Mouse (Mus musculus): ENCODE results near the gene Ly75.

The Ly75 gene

DNA sequence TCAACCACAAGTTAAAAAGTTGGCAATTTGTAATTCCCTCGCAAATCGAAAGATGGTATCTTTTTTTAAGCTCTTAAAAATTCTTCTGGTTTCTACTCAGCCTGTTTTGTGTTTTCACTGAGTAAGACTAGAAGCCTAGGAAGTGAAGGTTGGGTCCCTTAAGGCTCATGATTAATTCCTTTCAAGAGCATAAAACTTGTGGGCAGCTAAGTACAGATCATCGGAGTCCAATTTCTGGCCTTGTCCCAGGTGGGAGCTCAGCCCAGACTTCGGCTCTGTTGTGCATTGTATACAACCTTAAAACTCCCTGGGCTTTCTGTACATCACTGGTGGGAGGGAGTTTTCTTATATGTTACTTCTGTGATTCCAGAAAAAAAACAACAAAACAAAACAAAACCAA, 79.3 kb downstream of the Ly75 start:
- no peak for DNase-seq

- no peak for DNase-seq
Observed at GRCm38 (mm10) chr2:60299323-60299722, 83.8 kb downstream of the Ly75 start.

GRCm38 (mm10) chr2:60298266-60298665, 84.8 kb downstream of the Ly75 start:
- DNase-seq, result no peak

DNA sequence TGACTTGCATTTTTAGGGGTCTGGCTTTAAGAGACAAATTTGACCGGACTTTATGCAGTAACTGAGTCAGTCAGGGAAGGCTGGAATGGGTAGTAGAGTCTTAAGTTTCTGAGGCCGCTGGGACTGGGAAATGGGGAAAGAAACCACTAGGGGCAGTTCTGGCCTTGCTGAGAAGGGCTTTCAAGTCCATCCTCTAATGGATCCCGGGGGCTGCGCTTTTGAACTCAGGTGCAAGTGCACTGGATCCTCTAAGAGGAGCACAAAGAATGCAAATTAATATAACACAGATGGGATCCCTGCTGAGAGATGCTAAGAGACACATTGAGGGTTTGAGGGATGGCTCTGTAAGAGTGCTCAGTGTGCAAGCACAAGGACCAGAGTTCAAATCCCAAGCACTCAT, 91.7 kb downstream of the Ly75 start:
- no peak for DNase-seq

DNA sequence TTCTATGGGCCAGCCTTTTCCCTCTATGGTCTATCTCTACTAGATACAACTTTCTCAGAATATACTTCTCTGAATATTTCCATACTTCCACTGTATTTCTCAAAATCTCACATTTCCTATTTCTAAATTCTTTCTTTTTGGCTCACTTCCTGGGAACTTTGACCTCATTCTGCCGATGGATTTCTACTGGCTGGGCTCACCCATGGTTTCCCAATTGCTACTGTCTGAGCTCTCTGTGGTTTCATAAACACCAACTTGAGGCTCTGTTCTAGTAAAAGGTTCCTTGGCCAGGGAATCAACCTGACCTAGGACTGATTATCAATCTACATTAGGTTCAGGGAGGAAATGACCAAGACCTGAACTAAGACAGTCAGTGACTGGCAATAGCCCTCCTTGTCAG, 93.7 kb downstream of the Ly75 start:
- no peak for DNase-seq

- peak; percentile 9 for DNase-seq
Observed at GRCm38 (mm10) chr2:60288606-60289005, 94.5 kb downstream of the Ly75 start.

DNA sequence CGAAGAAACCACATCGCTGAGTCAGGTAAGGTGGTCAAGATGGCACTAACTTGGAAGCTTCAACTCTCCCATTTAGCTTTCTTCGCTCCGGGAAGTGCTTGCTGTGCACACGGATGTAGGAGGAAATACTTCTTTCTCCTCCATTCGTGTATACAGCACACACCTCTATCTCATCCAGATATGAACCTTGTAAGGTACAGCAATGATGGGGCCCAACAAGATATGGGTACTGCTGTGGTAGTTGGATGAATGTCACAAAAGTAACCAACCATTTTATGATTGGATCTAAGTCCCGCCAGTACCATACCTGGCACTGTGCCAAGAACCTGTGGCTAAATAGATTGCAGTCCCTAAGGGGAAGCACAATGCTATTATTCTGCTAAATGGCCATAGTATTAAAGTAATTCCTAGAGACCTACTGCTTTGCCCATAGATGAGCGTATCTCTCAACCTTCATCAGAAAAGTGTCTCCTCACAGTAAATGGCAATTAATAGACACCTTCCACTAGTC, 97.9 kb downstream of the Ly75 start:
- DNase-seq, result no peak

DNA sequence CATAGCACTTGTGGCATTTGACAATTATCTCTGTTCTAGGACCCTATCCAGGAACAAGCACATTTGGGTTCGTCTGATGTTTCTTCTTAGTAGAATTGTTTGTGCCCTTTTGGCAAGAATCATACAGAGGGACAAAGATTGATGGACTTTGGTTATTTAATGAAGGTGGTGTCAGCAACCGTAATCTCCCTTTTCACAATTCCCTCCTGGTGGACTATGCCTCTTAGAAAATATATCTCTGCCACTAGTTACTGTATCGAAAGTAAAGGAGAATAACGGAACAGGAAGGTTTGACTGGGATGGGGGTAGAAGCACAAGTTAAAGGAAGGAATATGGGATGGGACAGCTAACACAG, 98.7 kb downstream of the Ly75 start, which contains the start of gene Cd302:
Cd302 (minus strand) TSS at position 22 of the 355 bp plus-strand sequence.
- no peak for DNase-seq

DNA sequence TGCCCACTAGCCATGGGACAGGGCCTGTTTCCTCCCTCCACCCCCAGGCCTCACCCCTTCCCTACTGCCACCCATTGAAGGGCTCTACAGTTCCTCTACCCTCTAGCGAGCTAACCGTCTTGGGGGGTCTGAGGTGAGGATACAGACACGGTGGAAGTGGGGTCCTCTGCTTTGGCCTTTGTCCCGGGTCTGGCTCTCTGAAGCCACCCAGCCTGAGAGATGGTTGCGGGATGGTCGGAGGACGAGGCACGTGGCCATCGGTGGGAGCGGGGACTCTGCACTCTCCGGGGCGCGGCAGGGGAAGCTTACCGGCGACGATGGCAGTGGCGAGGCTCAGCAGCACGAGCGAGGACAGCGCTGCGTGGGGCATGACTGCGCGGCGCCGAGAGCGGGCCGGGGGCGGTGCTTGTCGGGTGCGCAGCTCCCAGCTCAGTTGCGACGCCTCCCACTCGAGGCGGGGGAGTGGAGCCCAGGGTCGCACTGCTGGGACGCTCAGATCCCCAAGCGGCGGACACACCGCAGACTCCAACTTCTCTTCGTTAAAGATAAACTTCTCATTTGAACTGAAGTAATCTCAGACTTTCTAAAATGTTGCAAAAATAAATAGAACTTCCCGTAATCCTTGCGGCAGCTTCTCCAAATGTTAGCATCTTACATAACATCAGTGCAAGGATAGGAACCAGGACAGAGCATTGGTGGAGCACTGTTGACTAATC, 99.2 kb downstream of the Ly75 start:
- DNase-seq, result peak; percentile 62

DNA sequence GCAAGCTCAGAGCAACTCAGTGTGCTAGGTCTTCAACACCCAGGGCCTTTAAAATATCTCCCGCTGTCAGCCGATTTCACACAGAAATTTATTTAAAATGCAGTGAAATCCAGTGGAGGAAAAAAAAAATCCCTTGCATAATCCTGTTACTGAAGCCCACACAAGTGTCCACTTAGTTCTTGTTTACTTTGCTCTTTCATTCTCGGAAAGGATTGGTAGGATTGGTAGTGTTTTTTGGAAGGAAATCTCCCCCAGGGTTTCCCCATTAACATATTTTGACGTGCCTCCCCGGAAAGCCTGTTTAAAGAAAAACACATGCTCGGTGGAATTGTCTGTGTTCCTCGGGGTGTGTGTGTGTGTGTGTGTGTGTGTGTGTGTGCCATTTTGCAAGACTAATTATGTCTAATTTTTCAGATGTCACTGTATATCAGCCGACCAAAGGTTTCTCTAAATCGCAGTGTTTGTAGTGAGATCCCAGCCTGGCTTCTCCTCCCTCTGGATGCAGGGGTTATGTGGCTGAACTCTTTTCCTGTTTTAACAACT, 99.8 kb downstream of the Ly75 start:
- no peak for DNase-seq

GRCm38 (mm10) chr2:60282625-60283024, 100.5 kb downstream of the Ly75 start:
- no peak for DNase-seq

DNA sequence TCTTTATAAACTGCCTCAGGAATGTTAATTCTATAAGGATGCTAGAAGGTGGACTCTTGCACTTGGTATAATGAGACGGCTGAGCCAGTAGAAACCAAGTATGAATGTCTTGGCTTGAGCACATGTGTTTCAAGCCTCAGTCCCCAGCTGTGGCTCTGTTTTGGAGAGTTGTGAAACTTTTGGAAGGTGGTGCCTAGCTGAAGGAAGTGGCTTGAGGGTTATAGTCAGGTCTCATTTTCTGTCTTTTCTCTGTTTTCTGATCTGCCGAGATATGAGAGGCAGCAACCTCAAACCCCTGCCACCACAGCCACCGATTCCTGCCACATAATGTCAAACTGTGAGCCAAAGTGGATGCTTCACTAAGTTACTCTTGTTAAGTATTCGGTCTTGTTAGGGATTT, 104.5 kb downstream of the Ly75 start:
- no peak for DNase-seq

DNA sequence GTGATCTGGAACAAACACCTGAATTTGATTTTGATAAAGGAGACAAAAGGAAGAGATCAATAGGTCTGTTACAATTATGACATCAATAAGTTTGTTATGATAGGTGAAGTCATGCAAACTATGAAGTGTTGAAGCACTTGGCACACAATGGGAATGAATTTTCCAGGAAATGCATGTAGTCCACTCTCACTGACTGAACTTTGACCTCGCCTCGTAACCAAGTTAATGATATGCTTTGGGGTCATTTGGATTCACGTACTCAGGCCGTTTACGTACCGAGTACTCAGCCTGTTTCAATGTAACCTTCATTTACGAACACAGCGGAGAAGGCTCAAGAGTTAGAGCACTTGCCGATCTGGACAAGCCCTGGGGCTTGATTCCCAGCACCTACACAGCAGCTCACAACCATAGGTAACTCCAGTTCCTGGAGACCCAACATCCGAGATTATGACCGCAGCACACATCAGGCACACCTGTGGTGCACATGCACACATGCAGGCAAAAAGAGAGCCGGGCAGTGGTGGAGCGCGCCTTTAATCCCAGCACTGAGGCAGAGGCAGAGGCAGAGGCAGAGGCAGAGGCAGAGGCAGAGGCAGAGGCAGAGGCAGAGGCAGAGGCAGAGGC, 113.1 kb downstream of the Ly75 start:
- no peak for DNase-seq

- no peak for DNase-seq
Observed at GRCm38 (mm10) chr2:60267567-60267966, 115.5 kb downstream of the Ly75 start.

DNA sequence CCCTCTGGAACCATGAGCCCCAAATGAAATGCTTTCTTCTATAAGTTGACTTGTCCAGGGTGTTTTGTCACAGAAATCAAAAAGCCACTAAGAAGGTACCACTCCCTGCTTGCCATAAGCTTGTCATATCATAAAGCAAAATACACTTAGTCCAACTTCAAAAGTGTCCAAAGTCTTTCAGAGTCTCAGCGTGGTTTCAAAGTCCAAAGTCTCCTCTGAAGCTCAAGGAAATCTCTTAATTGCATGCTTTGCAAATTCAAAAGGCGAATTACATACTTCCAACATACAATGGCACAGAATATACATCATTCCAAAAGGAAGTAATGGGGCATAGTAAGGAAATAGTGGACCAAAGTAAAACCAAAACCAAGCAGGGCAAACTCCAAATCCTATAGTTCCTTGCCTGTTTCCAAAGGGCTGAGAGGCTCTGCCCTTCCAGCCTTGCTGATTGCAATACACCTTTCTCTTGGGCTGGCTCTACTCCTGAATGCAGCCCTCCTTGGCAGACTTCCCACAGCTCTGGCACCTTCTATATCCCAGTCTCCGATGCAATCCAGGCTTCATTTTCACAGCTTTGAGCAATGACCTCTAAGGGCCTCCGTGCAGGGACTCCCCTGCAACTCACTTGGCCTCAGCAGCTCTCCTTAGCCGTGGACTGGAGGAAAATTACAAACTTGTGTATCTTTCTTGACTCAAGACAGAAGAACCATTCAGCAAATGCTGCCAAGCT, 122.3 kb downstream of the Ly75 start:
- no peak for DNase-seq

GRCm38 (mm10) chr2:60259186-60259585, 123.9 kb downstream of the Ly75 start:
- no peak for DNase-seq

DNA sequence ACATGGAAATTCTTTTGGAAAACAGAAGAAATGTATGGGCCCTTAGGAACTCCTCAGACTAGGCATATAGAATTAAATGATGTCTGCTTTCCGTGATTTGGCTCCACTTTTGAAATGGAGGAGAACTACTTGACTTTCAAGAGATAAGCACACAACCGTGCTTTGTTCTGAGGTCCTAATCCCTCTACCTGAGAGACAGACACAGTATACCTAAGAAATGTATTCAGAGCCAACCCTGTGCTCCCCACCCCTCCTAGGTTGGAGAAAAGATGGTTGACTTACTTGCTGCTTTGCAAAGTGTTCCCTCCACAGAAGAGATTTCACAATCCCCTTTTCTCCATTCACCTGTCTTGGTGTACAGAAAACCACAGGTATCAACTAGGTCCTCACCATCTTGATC, 126.4 kb downstream of the Ly75 start:
- DNase-seq, result no peak

DNA sequence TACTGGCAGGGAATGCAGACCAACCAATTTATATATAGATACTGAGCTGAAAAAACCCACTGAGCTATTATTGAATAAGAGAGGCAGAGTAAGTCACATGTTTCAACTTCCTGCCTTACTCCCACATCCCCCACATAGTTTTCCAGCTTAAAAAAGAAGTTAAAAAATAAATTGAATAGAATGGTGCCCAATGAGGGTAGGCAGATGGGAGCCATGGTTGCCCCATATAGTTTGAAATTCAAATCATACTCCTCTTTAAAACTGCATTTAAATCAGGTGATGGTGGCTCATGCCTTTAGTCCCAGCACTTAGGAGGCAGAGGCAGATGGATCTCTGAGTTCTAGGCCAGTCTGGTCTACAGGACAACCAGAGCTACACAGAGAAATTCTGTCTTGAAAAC, 129.6 kb downstream of the Ly75 start:
- DNase-seq, result peak; percentile 14

- no peak for DNase-seq
Observed at GRCm38 (mm10) chr2:60252782-60253181, 130.3 kb downstream of the Ly75 start.
